Mouse (Mus musculus) C3H10T1/2 (cell line): Measurements from ENCODE around the gene Adgrf4. TPM values are rescaled to one million over a fixed set of nuclear protein-coding genes. Genes with fewer than 3 reads are reported as not detected.

Experiments used
- polyA plus RNA-seq, 2 experiments: library from polyadenylated mRNA; unstranded; fragments of >200 nt; fragmentation: generic; extraction: Trizol; gene quantifications; one replicate each; pipeline ENCODE4 v1.2.1; 2012; ENCODE audit warnings: missing spikeins in 2 of 2

Gene Adgrf4
- under 1 TPM in 1 of 2 experiments, not detected in 1; 0.01 TPM for polyA plus RNA-seq

DNA sequence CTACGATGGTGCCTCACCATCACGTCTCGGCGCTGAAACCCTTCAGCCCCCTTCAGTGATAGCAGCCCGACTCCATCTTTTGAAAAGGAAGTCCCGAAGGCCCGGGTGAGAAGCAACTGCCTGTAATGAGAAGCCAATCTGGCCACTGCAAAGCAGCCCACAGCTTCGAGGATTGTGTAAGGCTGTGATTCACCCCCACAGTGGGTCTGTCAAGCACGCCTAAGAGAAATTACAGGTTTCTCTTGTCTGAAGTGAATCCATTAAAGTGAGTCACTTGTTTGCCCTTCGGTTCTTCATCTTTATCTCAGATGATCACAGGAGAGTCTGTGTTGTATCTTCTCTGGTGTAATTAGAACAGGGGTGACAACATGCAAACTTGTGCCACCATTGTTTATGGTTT is at the start of gene Adgrf4:
Adgrf4 (minus strand) TSS at position 149 of the 400 bp plus-strand sequence.

GRCm38 (mm10) chr17:42741801-42742217 is 49.7 kb upstream of the Adgrf4 start, which contains the start of gene Adgrf2:
Gene Adgrf2 (minus strand): TSS chr17:42742179.

GRCm38 (mm10) chr17:42611295-42611694 is 80.8 kb downstream of the Adgrf4 start, which contains the start of gene Opn5:
Gene Opn5 (minus strand): TSS chr17:42611395.

Other genes with a start within 250 kb of the Adgrf4 start
- gene Opn5, start 80.9 kb downstream of the Adgrf4 start, polyA plus RNA-seq = not detected
- not detected for gene Adgrf2, start 49.9 kb upstream of the Adgrf4 start, polyA plus RNA-seq
- gene Cd2ap, start 184.4 kb upstream of the Adgrf4 start, polyA plus RNA-seq = 1 to 10 TPM in 1 of 2 experiments, under 1 TPM in 1; 0.22 to 1.8 TPM